Mouse (Mus musculus): Measurements from ENCODE around the gene Brf1.

DNA sequence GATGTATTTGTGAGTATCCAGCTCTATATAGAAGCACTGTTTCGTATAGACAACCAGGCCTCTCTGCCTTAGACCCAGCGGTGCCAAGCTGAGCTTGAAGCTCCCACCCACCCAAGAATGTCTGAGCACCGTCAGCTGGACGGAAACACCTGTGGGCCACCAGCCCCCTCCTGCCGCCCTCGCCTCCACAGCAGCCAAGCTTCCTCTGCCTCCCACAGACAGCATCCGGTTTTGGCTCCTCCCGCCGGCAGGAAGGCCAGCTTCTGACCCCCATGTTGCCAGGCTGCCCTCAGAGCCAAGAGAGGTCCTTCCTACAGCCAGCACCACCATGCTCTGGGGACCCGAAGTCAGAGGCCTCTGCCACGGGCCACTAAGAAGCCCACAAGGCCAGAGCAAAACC, 86.0 kb downstream of the Brf1 start:
- TF ChIP-seq CTCF (IDR thresholded peaks at IDR 0.05; ENCODE audit: borderline replicate concordance, extremely low read depth, insufficient read depth, insufficient read length) (no peak), POLR2A (IDR thresholded peaks at IDR 0.05; ENCODE audit: borderline replicate concordance, extremely low read depth, insufficient read depth, insufficient read length, poor library complexity, severe bottlenecking) (no peak)

Measured in brain, embryonic 14.5 days (tissue).